Mouse (Mus musculus) hindlimb bud, embryonic 11.5 days (tissue): ENCODE results near the gene Fam71e2.
"Not testable (repeated sequence)": the region's sequence is repeated elsewhere in the genome, so short reads cannot be mapped to it uniquely, and the experiment has no call there.

Source experiments
- DNase-seq: peaks from one replicate; pipeline ENCODE4 v3.0.0-alpha.2; 2012; ENCODE audit warnings: low read depth, low spot score; ENCODE audit errors: extremely low spot score

Gene Fam71e2

GRCm38 (mm10) chr7:4771202-4771601 lies at the start of gene Fam71e2:
Gene Fam71e2 (minus strand): TSS chr7:4771302.
- DNase-seq, result no peak

- no peak for DNase-seq
Observed at GRCm38 (mm10) chr7:4816559-4816958, 45.5 kb upstream of the Fam71e2 start.

- DNase-seq, result no peak
Observed at GRCm38 (mm10) chr7:4813105-4813791, 42.1 kb upstream of the Fam71e2 start.

- DNase-seq, result peak; percentile 96
Observed at GRCm38 (mm10) chr7:4812303-4813104, 41.4 kb upstream of the Fam71e2 start, which contains the start of gene Ube2s. Gene Ube2s (minus strand): TSS chr7:4812590.

GRCm38 (mm10) chr7:4811842-4812302 lies 40.8 kb upstream of the Fam71e2 start:
- no peak for DNase-seq

- not testable (repeated sequence) for DNase-seq
Observed at GRCm38 (mm10) chr7:4811131-4811530, 40.0 kb upstream of the Fam71e2 start.

GRCm38 (mm10) chr7:4806716-4807115 lies 35.6 kb upstream of the Fam71e2 start:
- DNase-seq, result no peak

GRCm38 (mm10) chr7:4802247-4802646 lies 31.1 kb upstream of the Fam71e2 start:
- no peak for DNase-seq

- no peak for DNase-seq
Observed at GRCm38 (mm10) chr7:4795767-4796433, 24.8 kb upstream of the Fam71e2 start.

GRCm38 (mm10) chr7:4794631-4795168 lies 23.6 kb upstream of the Fam71e2 start:
- no peak for DNase-seq

- DNase-seq, result no peak
Observed at GRCm38 (mm10) chr7:4793674-4794073, 22.6 kb upstream of the Fam71e2 start.

GRCm38 (mm10) chr7:4793248-4793647 lies 22.1 kb upstream of the Fam71e2 start:
- not testable (repeated sequence) for DNase-seq

GRCm38 (mm10) chr7:4792278-4793212 lies 21.4 kb upstream of the Fam71e2 start, which contains the start of gene Rpl28:
Gene Rpl28 (plus strand): TSS chr7:4792874.
- peak; percentile 92 for DNase-seq

GRCm38 (mm10) chr7:4789436-4789935 lies 18.4 kb upstream of the Fam71e2 start, which contains the start of gene Tmem238:
Gene Tmem238 (minus strand): TSS chr7:4789656.
- no peak for DNase-seq

- no peak for DNase-seq
Observed at GRCm38 (mm10) chr7:4788499-4789435, 17.7 kb upstream of the Fam71e2 start.

GRCm38 (mm10) chr7:4783667-4784268 lies 12.7 kb upstream of the Fam71e2 start:
- DNase-seq, result no peak

GRCm38 (mm10) chr7:4782759-4783158 lies 11.7 kb upstream of the Fam71e2 start, which contains the start of the genes Il11 and Tmem190:
Gene Il11 (minus strand): TSS chr7:4782859.
Gene Tmem190 (plus strand): TSS chr7:4782937.
- DNase-seq, result no peak

GRCm38 (mm10) chr7:4782130-4782529 lies 11.0 kb upstream of the Fam71e2 start:
- no peak for DNase-seq
